Mouse (Mus musculus) heart, adult 2 months (tissue): ENCODE data around the gene Polr2a. TPM values are rescaled to one million over a fixed set of nuclear protein-coding genes. Genes with fewer than 3 reads are reported as not detected.
"Not testable (repeated sequence)": the region's sequence is repeated elsewhere in the genome, so short reads cannot be mapped to it uniquely, and the experiment has no call there.

Experiments used
- DNase-seq, 2 experiments: peaks; one replicate each; pipeline ENCODE4 v3.0.0; 2021
- H3K27ac ChIP-seq: fragments of 200-600 bp; 2 replicates; pipeline ENCODE4 v1.8.1; 2022
- H3K27me3 ChIP-seq: fragments of 200-500 bp; 2 replicates; pipeline ENCODE4 v1.6.1; 2012; ENCODE audit warnings: mild to moderate bottlenecking, low read length, inconsistent platforms, mixed read lengths; ENCODE audit not compliant: control insufficient read depth, insufficient read depth
- H3K36me3 ChIP-seq: fragments of 200-500 bp; 2 replicates; pipeline ENCODE4 v1.6.1; 2012; ENCODE audit warnings: low read length, inconsistent platforms; ENCODE audit not compliant: control insufficient read depth, insufficient read depth
- H3K4me1 ChIP-seq: fragments of 200-500 bp; 2 replicates; pipeline ENCODE4 v1.6.1; 2011; ENCODE audit warnings: low read length; ENCODE audit not compliant: control insufficient read depth, insufficient read depth
- H3K4me3 ChIP-seq: fragments of 200-600 bp; 2 replicates; pipeline ENCODE4 v1.8.1; 2022
- H3K79me2 ChIP-seq: fragments of 200-500 bp; replicated peaks from 2 replicates; pipeline ENCODE4 v1.6.1; 2012; ENCODE audit warnings: mild to moderate bottlenecking, inconsistent platforms, low read length, moderate library complexity, mixed read lengths; ENCODE audit not compliant: control insufficient read depth, insufficient read depth
- H3K9ac ChIP-seq: fragments of 200-500 bp; 2 replicates; pipeline ENCODE4 v1.6.1; 2012; ENCODE audit warnings: low read depth, mild to moderate bottlenecking, control low read depth, inconsistent platforms, low read length, mixed read lengths
- CTCF ChIP-seq: fragments of 200-600 bp; IDR thresholded peaks from 2 replicates; pipeline ENCODE4 v1.8.1; 2022; ENCODE audit warnings: antibody characterized with exemption, mild to moderate bottlenecking, moderate library complexity
- EP300 ChIP-seq: fragments of 200-500 bp; IDR thresholded peaks from 2 replicates; pipeline ENCODE4 v1.6.1; 2011; ENCODE audit warnings: low read depth, low read length, control low read depth; ENCODE audit not compliant: insufficient read depth
- POLR2A ChIP-seq: fragments of 200-500 bp; IDR thresholded peaks from 2 replicates; pipeline ENCODE4 v1.6.1; 2011; ENCODE audit warnings: mild to moderate bottlenecking, low read depth, low read length, control low read depth; ENCODE audit not compliant: insufficient read depth
- WGBS: fragments of 180-500 bp; shearing (Covaris S2); methylation state at CpG from one replicate; pipeline ENCODE4 v1.1.7; 2018; 5-methylcytosine and 5-hydroxymethylcytosine counted together
- intact Hi-C: fragments of 180-260 bp; cut with DNase I; formaldehyde crosslinking; loops from one replicate; pipeline ENCODE4 v1.15.1; 2025
- polyA plus RNA-seq: library from polyadenylated mRNA; depleted of rRNA; stranded (reverse); fragments of >200 nt; gene quantifications from 2 replicates; pipeline ENCODE4 v1.2.3, GENCODE M21; 2012
- total RNA-seq, 2 experiments: library from RNA; stranded (reverse); gene quantifications; 2 replicates each; pipeline ENCODE4 v1.2.3; 2021

The Polr2a gene
- total and polyA plus RNA-seq, 3 experiments, result 15.6 to 30.4 (median 25.3) TPM

DNA sequence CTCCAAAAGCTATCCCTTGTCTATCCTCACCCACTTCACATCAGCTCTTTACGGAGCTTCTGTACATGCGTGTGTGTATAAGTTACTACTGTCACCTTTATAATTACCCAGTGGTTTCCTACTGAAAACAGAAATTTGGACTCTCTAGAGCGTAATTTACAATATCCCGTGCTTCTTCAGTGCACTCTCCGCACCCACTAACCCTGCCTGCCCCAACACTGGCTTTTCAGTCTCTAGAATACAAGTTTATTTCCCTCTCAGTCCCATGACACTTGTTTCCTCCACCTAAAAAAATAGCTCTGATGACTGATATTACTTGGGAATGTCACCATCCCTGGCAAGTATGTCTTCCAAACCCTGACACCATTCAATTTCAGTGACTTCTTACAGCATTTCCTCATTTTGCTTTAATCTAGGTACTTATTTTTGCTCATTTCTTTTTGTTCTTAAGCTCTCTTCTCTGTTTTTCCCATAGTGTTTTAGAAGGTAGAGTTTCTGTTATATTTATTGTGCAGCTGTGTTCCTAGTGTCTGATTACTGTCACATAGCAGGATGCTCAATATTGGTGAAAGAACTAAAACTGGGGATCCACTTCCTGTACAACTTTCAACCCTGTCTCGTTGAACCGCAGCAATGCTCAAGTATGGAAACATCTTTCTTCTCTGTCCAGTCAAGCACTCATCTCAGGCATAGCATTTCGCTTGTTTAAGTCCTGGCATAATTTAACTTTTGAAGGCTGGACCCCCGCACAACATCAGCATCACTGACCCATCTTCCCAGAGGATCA lies 941 bp downstream of the Polr2a start:
- Histone ChIP-seq H3K27ac (peak overlapping the region; percentile 100), H3K9ac (peak overlapping the region; percentile 63), H3K79me2 (no peaks in the 10 kb centered on the region), H3K36me3 (peaks cover 7% of the 10 kb centered on the region), H3K27me3 (no peaks in the 10 kb centered on the region), H3K4me3 (peak overlapping the region; percentile 55), H3K4me1 (peaks cover 4% of the 10 kb centered on the region; the same call in 1 of the 2 replicates)
- TF ChIP-seq POLR2A (no peak), EP300 (no peak), CTCF (no peak)
- DNase-seq, result no peak
- WGBS, result 29% methylated on average over 9 of the region's 9 CpGs
- intact Hi-C loops, result loop anchor here (1.0 to 2.0 kb wide), 6 partner anchors 45 to 163 kb away; partner anchors contain the start of genes Eif5a, Senp3 and Tmem256

DNA sequence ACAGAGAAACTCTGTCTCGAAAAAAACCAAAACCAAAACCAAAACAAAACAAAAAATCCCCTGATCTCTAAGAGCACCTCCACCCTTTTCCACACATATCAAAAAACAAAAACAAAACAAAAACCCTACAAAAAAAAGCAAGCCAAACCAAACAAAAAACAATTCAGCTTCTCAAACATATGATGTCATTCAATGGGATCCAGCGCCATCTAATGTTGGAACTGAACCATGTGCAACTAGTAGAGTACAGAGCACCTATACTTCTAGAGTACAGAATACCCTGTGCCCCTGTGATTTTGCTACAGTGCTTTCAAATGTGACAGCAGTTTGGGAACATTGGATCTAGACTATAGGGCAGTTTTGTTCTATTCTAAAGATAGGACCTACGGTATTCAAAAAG lies 3.7 kb downstream of the Polr2a start:
- H3K27ac ChIP-seq, result peak overlapping the region; percentile 4; the same call in 1 of the 2 replicates
- intact Hi-C loops, result loop anchor here (1.0 to 2.0 kb wide), 2 partner anchors 72 to 100 kb away; partner anchors contain the start of genes Senp3 and Sox15
- peaks cover 4% of the 10 kb centered on the region for H3K4me1 ChIP-seq
- TF ChIP-seq CTCF, result peak; percentile 87
- TF ChIP-seq EP300, result no peak
- peaks cover 13% of the 10 kb centered on the region for H3K36me3 ChIP-seq
- H3K4me3 ChIP-seq, result no peak overlapping the region
- 18% methylated on average over 3 of the region's 3 CpGs for WGBS
- H3K79me2 ChIP-seq, result peaks cover 2% of the 10 kb centered on the region; the same call in 1 of the 2 replicates
- no peak overlapping the region for H3K9ac ChIP-seq
- no peaks in the 10 kb centered on the region for H3K27me3 ChIP-seq
- DNase-seq, result no peak

DNA sequence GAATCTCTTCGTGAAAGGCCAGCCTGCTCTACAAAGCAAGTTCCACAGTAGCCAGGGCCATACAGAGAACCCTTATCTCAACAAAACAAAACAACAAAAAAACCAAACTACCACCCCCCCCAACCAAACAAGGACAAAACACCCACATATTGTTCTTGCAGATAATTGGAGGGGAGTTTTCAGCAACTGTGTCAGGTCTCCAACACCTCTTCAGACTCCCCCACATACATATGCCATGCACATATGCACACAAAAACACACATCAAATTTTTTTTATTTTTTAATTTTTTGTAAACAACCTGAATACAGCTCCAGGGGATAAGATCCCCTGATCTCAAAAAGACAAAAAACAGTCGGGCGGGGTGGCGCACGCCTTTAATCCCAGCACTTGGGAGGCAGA lies 4.2 kb downstream of the Polr2a start:
- Histone ChIP-seq H3K27me3 (no peaks in the 10 kb centered on the region), H3K9ac (no peak overlapping the region), H3K36me3 (peaks cover 13% of the 10 kb centered on the region), H3K4me1 (peaks cover 4% of the 10 kb centered on the region), H3K27ac (peak overlapping the region; percentile 4; the same call in 1 of the 2 replicates), H3K79me2 (peaks cover 2% of the 10 kb centered on the region; the same call in 1 of the 2 replicates), H3K4me3 (no peak overlapping the region)
- intact Hi-C loops, result loop anchor here (1.0 to 2.0 kb wide), 2 partner anchors 72 to 99 kb away; partner anchors contain the start of genes Senp3 and Sox15
- TF ChIP-seq POLR2A (no peak), EP300 (no peak), CTCF (no peak)
- no peak for DNase-seq
- WGBS, result 73% methylated on average over 5 of the region's 5 CpGs

DNA sequence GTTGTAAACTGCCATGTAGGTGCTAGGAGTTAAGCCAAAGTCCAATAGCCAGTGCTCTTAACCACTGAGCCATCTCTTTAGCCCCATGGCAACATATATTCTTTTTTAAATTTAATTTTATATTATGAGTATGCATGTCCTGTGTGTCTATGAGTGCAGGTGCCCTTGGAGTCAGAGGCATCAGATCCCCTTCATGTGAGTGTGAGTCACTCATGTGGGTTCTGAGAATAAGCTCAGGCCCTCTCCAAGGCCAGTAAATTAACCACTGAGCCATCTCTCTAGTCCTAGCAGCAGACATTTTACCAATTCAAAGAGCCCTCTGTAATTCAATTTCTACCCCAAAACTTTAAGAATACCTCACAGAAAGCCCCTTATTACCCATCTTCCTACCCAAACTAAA lies 5.8 kb downstream of the Polr2a start:
- TF ChIP-seq POLR2A, result no peak
- no peak for TF ChIP-seq EP300
- TF ChIP-seq CTCF, result no peak
- peaks cover 4% of the 10 kb centered on the region for H3K4me1 ChIP-seq
- H3K27me3 ChIP-seq, result no peaks in the 10 kb centered on the region
- no peak overlapping the region for H3K27ac ChIP-seq
- peaks cover 2% of the 10 kb centered on the region; the same call in 1 of the 2 replicates for H3K79me2 ChIP-seq
- no peak overlapping the region for H3K4me3 ChIP-seq
- no peak overlapping the region for H3K9ac ChIP-seq
- H3K36me3 ChIP-seq, result peaks cover 13% of the 10 kb centered on the region
- intact Hi-C loops, result no loop called here
- DNase-seq, result no peak

DNA sequence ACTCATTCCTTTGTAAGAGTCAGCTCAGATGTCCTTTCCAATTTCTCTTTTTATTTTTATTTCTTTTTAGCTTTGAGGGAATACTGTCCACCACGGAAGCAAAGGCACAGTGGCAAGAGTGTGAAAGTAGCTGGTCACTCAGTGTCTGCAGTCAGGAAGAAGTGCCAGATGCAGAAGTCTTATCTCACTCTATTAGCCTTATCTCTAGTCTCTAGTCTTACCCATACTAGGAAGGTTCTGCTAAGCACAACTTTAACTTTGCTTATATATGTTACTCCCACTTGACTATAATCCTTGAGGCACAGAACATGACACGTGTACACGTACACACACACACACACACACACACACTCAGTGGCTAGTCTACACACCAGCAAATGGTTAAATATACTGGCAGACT lies 6.8 kb downstream of the Polr2a start:
- TF ChIP-seq POLR2A, result no peak
- TF ChIP-seq EP300, result no peak
- TF ChIP-seq CTCF, result no peak
- Histone ChIP-seq H3K79me2 (peaks cover 2% of the 10 kb centered on the region; the same call in 1 of the 2 replicates), H3K36me3 (peaks cover 8% of the 10 kb centered on the region), H3K27ac (no peak overlapping the region), H3K9ac (no peak overlapping the region), H3K4me1 (peaks cover 4% of the 10 kb centered on the region), H3K27me3 (no peaks in the 10 kb centered on the region), H3K4me3 (no peak overlapping the region)
- DNase-seq, result no peak
- 44% methylated on average over 3 of the region's 3 CpGs for WGBS
- intact Hi-C loops, result no loop called here

DNA sequence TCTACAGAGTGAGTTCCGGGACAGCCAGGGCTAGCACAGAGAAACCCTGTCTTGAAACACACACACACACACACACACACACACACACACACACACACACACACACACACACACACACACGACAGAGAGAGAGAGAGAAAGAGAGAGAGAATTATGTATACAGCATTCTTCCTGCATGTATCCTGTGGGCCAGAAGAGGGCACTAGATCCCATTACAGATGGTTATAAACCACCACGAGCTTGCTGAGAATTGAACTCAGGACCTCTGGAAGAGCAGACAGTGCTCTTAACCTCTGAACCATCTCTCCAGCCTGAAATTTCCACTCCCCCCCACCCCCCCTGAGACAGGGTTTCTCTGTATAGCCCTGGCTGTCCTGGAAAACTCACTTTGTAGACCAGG lies 27.0 kb downstream of the Polr2a start:
- DNase-seq, H3K79me2 ChIP-seq, H3K27ac ChIP-seq, H3K4me3 ChIP-seq, H3K27me3 ChIP-seq, H3K4me1 ChIP-seq, H3K9ac ChIP-seq, intact Hi-C loops, H3K36me3 ChIP-seq: not testable (repeated sequence)
- peak; percentile 41 for TF ChIP-seq CTCF
- WGBS, result 79% methylated on average over 2 of the region's 3 CpGs
